Mouse (Mus musculus) thymus, postnatal 0 days (tissue): ENCODE data around the gene Gemin7. TPM values are rescaled to one million over a fixed set of nuclear protein-coding genes. Genes with fewer than 3 reads are reported as not detected.

Experiments
- polyA plus RNA-seq: library from polyadenylated mRNA; unstranded; fragments of >200 nt; fragmentation: Nextera tagmentation; extraction: Ambion mirVana; gene quantifications from 2 replicates; pipeline ENCODE4 v1.2.1, GENCODE M21; 2015

Gene Gemin7
- polyA plus RNA-seq, 1 experiment from 2014 or later = 134 TPM

Other genes with a start within 250 kb of the Gemin7 start
- 59.6 and 67.1 TPM in 2 replicates for gene Ercc1, start 232.8 kb downstream of the Gemin7 start, polyA plus RNA-seq
- gene Cd3eap, start 218.1 kb downstream of the Gemin7 start, polyA plus RNA-seq = 15.8 and 18.7 TPM in 2 replicates
- gene Ppp1r13l, start 217.8 kb downstream of the Gemin7 start, polyA plus RNA-seq = 2.2 and 2.4 TPM in 2 replicates
- gene Ercc2, start 195.6 kb downstream of the Gemin7 start, polyA plus RNA-seq = 14.3 and 15.1 TPM in 2 replicates
- 35.3 and 38.4 TPM in 2 replicates for gene Klc3, start 173.5 kb downstream of the Gemin7 start, polyA plus RNA-seq
- gene Ckm, start 172.8 kb downstream of the Gemin7 start, polyA plus RNA-seq = 3.6 and 7.0 TPM in 2 replicates
- gene Mark4, start 118.8 kb downstream of the Gemin7 start, polyA plus RNA-seq = 6.7 and 9.0 TPM in 2 replicates
- gene Exoc3l2, start 114.3 kb downstream of the Gemin7 start, polyA plus RNA-seq = 0.74 and 0.78 TPM in 2 replicates
- gene Bloc1s3, start 69.2 kb downstream of the Gemin7 start, polyA plus RNA-seq = 2.7 and 4.0 TPM in 2 replicates
- 86.5 and 92.5 TPM in 2 replicates for gene Trappc6a, start 69.2 kb downstream of the Gemin7 start, polyA plus RNA-seq
- gene Nkpd1, start 59.8 kb downstream of the Gemin7 start, polyA plus RNA-seq = 0.24 and 0.42 TPM in 2 replicates
- 11.7 and 15.6 TPM in 2 replicates for gene Ppp1r37, start 14.5 kb downstream of the Gemin7 start, polyA plus RNA-seq
- gene Zfp296, start 308 bp downstream of the Gemin7 start, polyA plus RNA-seq = 1.5 and 2.0 TPM in 2 replicates
- 35.2 and 41.3 TPM in 2 replicates for gene Clasrp, start 26.9 kb upstream of the Gemin7 start, polyA plus RNA-seq
- gene Relb, start 51.8 kb upstream of the Gemin7 start, polyA plus RNA-seq = 37.2 and 38.0 TPM in 2 replicates
- gene Clptm1, start 87.4 kb upstream of the Gemin7 start, polyA plus RNA-seq = 57.5 and 66.6 TPM in 2 replicates
- 3.4 and 3.8 TPM in 2 replicates for gene Apoc2, start 100.3 kb upstream of the Gemin7 start, polyA plus RNA-seq
- gene Gm44805, start 103.8 kb upstream of the Gemin7 start, polyA plus RNA-seq = 0.59 TPM in 1 of 2 replicates, not detected in the other
- gene Apoc4, start 103.9 kb upstream of the Gemin7 start, polyA plus RNA-seq = 0.29 and 0.75 TPM in 2 replicates
- gene Apoc1, start 115.1 kb upstream of the Gemin7 start, polyA plus RNA-seq = 21.1 and 21.3 TPM in 2 replicates
- 624 and 627 TPM in 2 replicates for gene Apoe, start 121.6 kb upstream of the Gemin7 start, polyA plus RNA-seq
- 132 and 140 TPM in 2 replicates for gene Tomm40, start 137.8 kb upstream of the Gemin7 start, polyA plus RNA-seq
- 7.0 and 7.1 TPM in 2 replicates for gene Nectin2, start 172.9 kb upstream of the Gemin7 start, polyA plus RNA-seq
- 29.7 and 30.9 TPM in 2 replicates for gene Bcam, start 193.4 kb upstream of the Gemin7 start, polyA plus RNA-seq
- gene Cblc, start 219.2 kb upstream of the Gemin7 start, polyA plus RNA-seq = 2.6 and 4.2 TPM in 2 replicates
- 9.5 and 13.1 TPM in 2 replicates for gene Bcl3, start 245.2 kb upstream of the Gemin7 start, polyA plus RNA-seq